Mouse (Mus musculus) midbrain, embryonic 13.5 days (tissue): ENCODE data around the gene Cntn2. TPM values are rescaled to one million over a fixed set of nuclear protein-coding genes. Genes with fewer than 3 reads are reported as not detected.

ENCODE experiments used
- ATAC-seq: fragments of 200-750 bp; cut with Nextera tagmentation; 2 replicates; pipeline ENCODE4 v1.8.0; 2017; ENCODE audit warnings: mild to moderate bottlenecking, moderate TSS enrichment, moderate library complexity
- H3K27ac ChIP-seq: fragments of 300-500 bp; sonication (generic); 2 replicates; pipeline ENCODE4 v1.5.1; 2015; ENCODE audit warnings: inconsistent platforms, mild to moderate bottlenecking, moderate library complexity
- H3K27me3 ChIP-seq: fragments of 300-500 bp; sonication (generic); 2 replicates; pipeline ENCODE4 v1.6.1; 2015; ENCODE audit warnings: mild to moderate bottlenecking, inconsistent platforms
- H3K36me3 ChIP-seq: fragments of 300-500 bp; sonication (generic); 2 replicates; pipeline ENCODE4 v1.6.1; 2015; ENCODE audit warnings: mild to moderate bottlenecking, inconsistent platforms
- H3K4me1 ChIP-seq: fragments of 300-500 bp; sonication (generic); replicated peaks from 2 replicates; pipeline ENCODE4 v1.6.1; 2015; ENCODE audit warnings: inconsistent platforms
- H3K4me2 ChIP-seq: fragments of 300-500 bp; sonication (generic); replicated peaks from 2 replicates; pipeline ENCODE4 v1.6.1; 2015; ENCODE audit warnings: moderate library complexity, mild to moderate bottlenecking, inconsistent platforms
- H3K4me3 ChIP-seq: fragments of 300-500 bp; sonication (generic); replicated peaks from 2 replicates; pipeline ENCODE4 v1.5.1; 2015; ENCODE audit warnings: mild to moderate bottlenecking, inconsistent platforms
- H3K9ac ChIP-seq: fragments of 300-500 bp; sonication (generic); replicated peaks from 2 replicates; pipeline ENCODE4 v1.6.1; 2015; ENCODE audit warnings: mild to moderate bottlenecking, inconsistent platforms
- H3K9me3 ChIP-seq: fragments of 300-500 bp; sonication (generic); 2 replicates; pipeline ENCODE4 v1.6.1; 2016; ENCODE audit warnings: mild to moderate bottlenecking, inconsistent platforms
- WGBS: fragments of 180-500 bp; shearing (Covaris S2); methylation state at CpG from one replicate; pipeline ENCODE4 v1.1.7; 2015; 5-methylcytosine and 5-hydroxymethylcytosine counted together
- polyA plus RNA-seq: library from polyadenylated mRNA; unstranded; fragments of >200 nt; fragmentation: Nextera tagmentation; extraction: Ambion mirVana; gene quantifications from 2 replicates; pipeline ENCODE4 v1.2.1, GENCODE M21; 2015

Cntn2 gene
- polyA plus RNA-seq, 1 experiment from 2014 or later: 90.2 TPM

GRCm38 (mm10) chr1:132525832-132526231 is 17.2 kb downstream of the Cntn2 start:
- Histone ChIP-seq H3K27ac (peak overlapping the region; percentile 88), H3K4me3 (no peak overlapping the region), H3K27me3 (peaks cover 4% of the 10 kb centered on the region; the same call in 1 of the 2 replicates), H3K4me1 (peaks cover 35% of the 10 kb centered on the region), H3K9ac (peak overlapping the region; percentile 64), H3K9me3 (no peaks in the 10 kb centered on the region), H3K4me2 (0 out of 2 replicates have a peak overlapping the region, but pooled peaks have one; percentile 17), H3K36me3 (peaks cover 60% of the 10 kb centered on the region)
- ATAC-seq: peak; percentile 58
- 4% methylated on average over 10 of the region's 10 CpGs for WGBS

- no peak overlapping the region for H3K4me3 ChIP-seq
- no peak for ATAC-seq
- no peak overlapping the region for H3K4me2 ChIP-seq
Measured at GRCm38 (mm10) chr1:132523920-132524319, 19.1 kb downstream of the Cntn2 start.

GRCm38 (mm10) chr1:132523048-132523447 is 20.0 kb downstream of the Cntn2 start:
- 84% methylated on average over 8 of the region's 8 CpGs for WGBS
- ATAC-seq: no peak
- Histone ChIP-seq H3K4me2 (no peak overlapping the region), H3K9ac (no peak overlapping the region), H3K9me3 (no peaks in the 10 kb centered on the region), H3K27me3 (peaks cover 4% of the 10 kb centered on the region; the same call in 1 of the 2 replicates), H3K27ac (no peak overlapping the region), H3K4me1 (peaks cover 23% of the 10 kb centered on the region), H3K4me3 (no peak overlapping the region), H3K36me3 (peaks cover 69% of the 10 kb centered on the region)

More at GRCm38 (mm10) chr1:132523920-132524319, 19.1 kb downstream of the Cntn2 start:
- Histone ChIP-seq H3K9ac (no peak overlapping the region), H3K4me1 (peaks cover 23% of the 10 kb centered on the region), H3K9me3 (no peaks in the 10 kb centered on the region), H3K27ac (no peak overlapping the region), H3K36me3 (peaks cover 70% of the 10 kb centered on the region), H3K27me3 (peaks cover 4% of the 10 kb centered on the region; the same call in 1 of the 2 replicates)
- WGBS: 47% methylated on average over 4 of the region's 4 CpGs

- WGBS: 20% methylated on average over 4 of the region's 6 CpGs
- H3K36me3 ChIP-seq: peaks cover 77% of the 10 kb centered on the region
- H3K4me2 ChIP-seq: no peak overlapping the region
- H3K27me3 ChIP-seq: peaks cover 4% of the 10 kb centered on the region; the same call in 1 of the 2 replicates
- H3K4me3 ChIP-seq: no peak overlapping the region
- ATAC-seq: no peak
- H3K27ac ChIP-seq: no peak overlapping the region
- H3K4me1 ChIP-seq: peaks cover 8% of the 10 kb centered on the region
- H3K9me3 ChIP-seq: no peaks in the 10 kb centered on the region
- no peak overlapping the region for H3K9ac ChIP-seq
Measured at GRCm38 (mm10) chr1:132520764-132521163, 22.3 kb downstream of the Cntn2 start.

GRCm38 (mm10) chr1:132519734-132520133 is 23.3 kb downstream of the Cntn2 start:
- H3K4me3 ChIP-seq: no peak overlapping the region
- ATAC-seq: no peak
- WGBS: 88% methylated on average over 11 of the region's 11 CpGs
- H3K4me2 ChIP-seq: no peak overlapping the region
- H3K36me3 ChIP-seq: peaks cover 79% of the 10 kb centered on the region
- H3K27ac ChIP-seq: no peak overlapping the region
- no peak overlapping the region for H3K9ac ChIP-seq
- peaks cover 8% of the 10 kb centered on the region; the same call in 1 of the 2 replicates for H3K4me1 ChIP-seq
- no peaks in the 10 kb centered on the region for H3K27me3 ChIP-seq
- no peaks in the 10 kb centered on the region for H3K9me3 ChIP-seq

- H3K4me2 ChIP-seq: no peak overlapping the region
- peaks cover 82% of the 10 kb centered on the region for H3K36me3 ChIP-seq
- no peaks in the 10 kb centered on the region for H3K9me3 ChIP-seq
- no peak overlapping the region for H3K4me3 ChIP-seq
- no peak overlapping the region for H3K27ac ChIP-seq
- 88% methylated on average over 18 of the region's 18 CpGs for WGBS
- peaks cover 8% of the 10 kb centered on the region; the same call in 1 of the 2 replicates for H3K4me1 ChIP-seq
- H3K9ac ChIP-seq: no peak overlapping the region
- ATAC-seq: no peak
- no peaks in the 10 kb centered on the region for H3K27me3 ChIP-seq
Measured at GRCm38 (mm10) chr1:132518621-132519020, 24.4 kb downstream of the Cntn2 start.

- H3K27me3 ChIP-seq: no peaks in the 10 kb centered on the region
- no peak overlapping the region for H3K9ac ChIP-seq
- ATAC-seq: no peak
- H3K4me3 ChIP-seq: no peak overlapping the region
- H3K9me3 ChIP-seq: no peaks in the 10 kb centered on the region
- no peak overlapping the region for H3K27ac ChIP-seq
- H3K36me3 ChIP-seq: peaks cover 63% of the 10 kb centered on the region
- H3K4me1 ChIP-seq: peaks cover 7% of the 10 kb centered on the region; the same call in 1 of the 2 replicates
- 92% methylated on average over 11 of the region's 11 CpGs for WGBS
- no peak overlapping the region for H3K4me2 ChIP-seq
Measured at GRCm38 (mm10) chr1:132516776-132517175, 26.3 kb downstream of the Cntn2 start.

- H3K9ac ChIP-seq: no peak overlapping the region
- peaks cover 16% of the 10 kb centered on the region; the same call in 1 of the 2 replicates for H3K4me1 ChIP-seq
- 92% methylated on average over 12 of the region's 12 CpGs for WGBS
- no peak overlapping the region for H3K4me3 ChIP-seq
- no peaks in the 10 kb centered on the region for H3K27me3 ChIP-seq
- H3K9me3 ChIP-seq: no peaks in the 10 kb centered on the region
- 0 out of 2 replicates have a peak overlapping the region, but pooled peaks have one; percentile 10 for H3K27ac ChIP-seq
- H3K4me2 ChIP-seq: no peak overlapping the region
- H3K36me3 ChIP-seq: peaks cover 56% of the 10 kb centered on the region
- ATAC-seq: no peak
Measured at GRCm38 (mm10) chr1:132515339-132515738, 27.7 kb downstream of the Cntn2 start.

GRCm38 (mm10) chr1:132512106-132512505 is 30.9 kb downstream of the Cntn2 start:
- no peak overlapping the region; the same call in 1 of the 2 replicates for H3K27ac ChIP-seq
- H3K36me3 ChIP-seq: peaks cover 42% of the 10 kb centered on the region
- H3K4me2 ChIP-seq: no peak overlapping the region
- no peak overlapping the region for H3K4me3 ChIP-seq
- no peak for ATAC-seq
- peak overlapping the region; percentile 20; the same call in 1 of the 2 replicates for H3K9ac ChIP-seq
- WGBS: 76% methylated on average over 8 of the region's 8 CpGs
- H3K4me1 ChIP-seq: peaks cover 23% of the 10 kb centered on the region
- no peaks in the 10 kb centered on the region for H3K9me3 ChIP-seq
- no peaks in the 10 kb centered on the region for H3K27me3 ChIP-seq

- H3K27ac ChIP-seq: peak overlapping the region; percentile 62
- H3K4me2 ChIP-seq: no peak overlapping the region
- H3K9ac ChIP-seq: 0 out of 2 replicates have a peak overlapping the region, but pooled peaks have one; percentile 23
- peak; percentile 75 for ATAC-seq
- H3K4me1 ChIP-seq: peaks cover 23% of the 10 kb centered on the region
- H3K9me3 ChIP-seq: no peaks in the 10 kb centered on the region
- H3K4me3 ChIP-seq: no peak overlapping the region
- WGBS: 56% methylated on average over 8 of the region's 8 CpGs
- H3K36me3 ChIP-seq: peaks cover 42% of the 10 kb centered on the region
- H3K27me3 ChIP-seq: no peaks in the 10 kb centered on the region
Measured at GRCm38 (mm10) chr1:132511521-132511920, 31.5 kb downstream of the Cntn2 start.

- Histone ChIP-seq H3K4me2 (no peak overlapping the region), H3K27ac (peak overlapping the region; percentile 32; the same call in 1 of the 2 replicates)
Measured at GRCm38 (mm10) chr1:132509771-132510170, 33.3 kb downstream of the Cntn2 start.

GRCm38 (mm10) chr1:132506656-132507055 is 36.4 kb downstream of the Cntn2 start:
- ATAC-seq: no peak
- no peaks in the 10 kb centered on the region for H3K27me3 ChIP-seq
- peaks cover 57% of the 10 kb centered on the region for H3K36me3 ChIP-seq
- H3K4me1 ChIP-seq: peaks cover 16% of the 10 kb centered on the region
- H3K9ac ChIP-seq: no peak overlapping the region
- H3K27ac ChIP-seq: no peak overlapping the region
- no peak overlapping the region for H3K4me3 ChIP-seq
- no peak overlapping the region for H3K4me2 ChIP-seq
- WGBS: 93% methylated on average over 7 of the region's 7 CpGs
- no peaks in the 10 kb centered on the region for H3K9me3 ChIP-seq

More at GRCm38 (mm10) chr1:132509771-132510170, 33.3 kb downstream of the Cntn2 start:
- no peak for ATAC-seq
- Histone ChIP-seq H3K9ac (no peak overlapping the region), H3K36me3 (peaks cover 38% of the 10 kb centered on the region), H3K27me3 (no peaks in the 10 kb centered on the region), H3K9me3 (no peaks in the 10 kb centered on the region), H3K4me3 (no peak overlapping the region), H3K4me1 (peaks cover 23% of the 10 kb centered on the region)
- WGBS: 86% methylated on average over 5 of the region's 5 CpGs

GRCm38 (mm10) chr1:132506058-132506457 is 37.0 kb downstream of the Cntn2 start, which contains the start of gene Tmem81:
Gene Tmem81 (plus strand): TSS chr1:132506230.
- H3K36me3 ChIP-seq: peaks cover 63% of the 10 kb centered on the region
- WGBS: 89% methylated on average over 7 of the region's 7 CpGs
- no peak within 1 kb of the TSS for H3K9ac ChIP-seq
- H3K4me1 ChIP-seq: peaks cover 11% of the 10 kb centered on the region
- no peak within 1 kb of the TSS for H3K27ac ChIP-seq
- no peaks in the 10 kb centered on the region for H3K9me3 ChIP-seq
- H3K27me3 ChIP-seq: no peaks in the 10 kb centered on the region
- ATAC-seq: no peak
- no peak within 1 kb of the TSS for H3K4me3 ChIP-seq
- no peak within 1 kb of the TSS for H3K4me2 ChIP-seq
